Mouse (Mus musculus) heart, embryonic 12.5 days (tissue): ENCODE measurements around the gene Pate2. TPM values are rescaled to one million over a fixed set of nuclear protein-coding genes. Genes with fewer than 3 reads are reported as not detected.

Experiments
- ATAC-seq: fragments of 200-750 bp; cut with Nextera tagmentation; 2 replicates; pipeline ENCODE4 v1.8.0; 2017; ENCODE audit warnings: moderate TSS enrichment, moderate library complexity; ENCODE audit not compliant: insufficient number of reproducible peaks, low FRiP score
- H3K27ac ChIP-seq: fragments of 300-500 bp; sonication (generic); 2 replicates; pipeline ENCODE4 v1.5.1; 2016; ENCODE audit warnings: mild to moderate bottlenecking, moderate library complexity; ENCODE audit not compliant: poor library complexity, severe bottlenecking
- H3K27me3 ChIP-seq: fragments of 300-500 bp; sonication (generic); replicated peaks from 2 replicates; pipeline ENCODE4 v1.6.1; 2016; ENCODE audit warnings: mild to moderate bottlenecking, moderate library complexity
- H3K36me3 ChIP-seq: fragments of 300-500 bp; sonication (generic); 2 replicates; pipeline ENCODE4 v1.6.1; 2016; ENCODE audit warnings: mild to moderate bottlenecking, moderate library complexity
- H3K4me1 ChIP-seq: fragments of 300-500 bp; sonication (generic); replicated peaks from 2 replicates; pipeline ENCODE4 v1.6.1; 2016; ENCODE audit warnings: mild to moderate bottlenecking
- H3K4me2 ChIP-seq: fragments of 300-500 bp; sonication (generic); 2 replicates; pipeline ENCODE4 v1.6.1; 2016; ENCODE audit warnings: mild to moderate bottlenecking, moderate library complexity
- H3K4me3 ChIP-seq: fragments of 300-500 bp; sonication (generic); 2 replicates; pipeline ENCODE4 v1.5.1; 2016; ENCODE audit warnings: mild to moderate bottlenecking
- H3K9ac ChIP-seq: fragments of 300-500 bp; sonication (generic); 2 replicates; pipeline ENCODE4 v1.6.1; 2016; ENCODE audit warnings: mild to moderate bottlenecking, moderate library complexity
- H3K9me3 ChIP-seq: fragments of 300-500 bp; sonication (generic); replicated peaks from 2 replicates; pipeline ENCODE4 v1.6.1; 2016; ENCODE audit warnings: mild to moderate bottlenecking, moderate library complexity
- WGBS: fragments of 180-500 bp; shearing (Covaris S2); methylation state at CpG from one replicate; pipeline ENCODE4 v1.1.7; 2016; 5-methylcytosine and 5-hydroxymethylcytosine counted together
- polyA plus RNA-seq: library from polyadenylated mRNA; unstranded; fragments of >200 nt; fragmentation: Nextera tagmentation; extraction: Ambion mirVana; gene quantifications from 2 replicates; pipeline ENCODE4 v1.2.1, GENCODE M21; 2016

Pate2 gene
- polyA plus RNA-seq, 1 experiment from 2014 or later = 0.66 TPM

- no peak for ATAC-seq
- Histone ChIP-seq H3K27ac (no peak overlapping the region), H3K36me3 (no peaks in the 10 kb centered on the region), H3K4me1 (peaks cover 20% of the 10 kb centered on the region), H3K27me3 (no peaks in the 10 kb centered on the region), H3K4me3 (no peak overlapping the region), H3K9me3 (no peaks in the 10 kb centered on the region), H3K4me2 (no peak overlapping the region), H3K9ac (no peak overlapping the region)
- WGBS = 57% methylated on average over 4 of the region's 4 CpGs
Observed at GRCm38 (mm10) chr9:35535876-35536275, 34.2 kb upstream of the Pate2 start.

DNA sequence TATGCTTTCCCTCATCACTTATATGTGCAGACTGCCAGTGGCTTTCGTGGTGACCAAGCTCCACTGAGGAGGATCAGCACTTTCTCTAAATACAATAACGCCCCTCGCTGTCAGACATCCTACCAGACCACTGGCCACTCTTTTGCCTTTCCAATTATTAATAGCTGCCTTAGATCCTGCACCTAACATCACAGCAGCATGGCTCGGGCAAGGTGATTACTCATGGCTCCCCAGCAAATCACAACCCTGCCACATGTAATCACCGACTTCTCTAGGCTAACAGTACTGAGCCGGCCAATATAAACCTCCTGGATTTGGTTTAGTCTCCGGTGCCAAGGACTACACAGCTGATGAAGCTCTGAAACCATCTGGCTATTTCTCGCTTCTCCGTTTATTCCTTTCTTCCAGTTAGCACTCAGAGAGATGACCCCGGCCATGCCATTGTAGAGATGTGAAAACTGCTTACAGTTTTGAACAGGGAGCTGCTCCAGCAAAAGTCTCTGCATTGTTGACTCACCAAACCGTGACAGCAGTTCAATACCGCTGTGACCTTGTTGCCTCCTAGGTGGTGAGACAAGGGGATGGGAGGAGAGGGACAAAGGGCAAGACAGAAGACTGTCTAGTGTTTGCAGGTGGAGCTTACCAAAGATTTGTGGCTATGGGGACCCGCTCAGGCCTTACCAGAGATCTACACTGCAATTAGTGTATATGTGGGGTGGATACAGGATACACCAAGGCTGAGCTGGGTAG lies 30.9 kb upstream of the Pate2 start:
- Histone ChIP-seq H3K9me3 (no peaks in the 10 kb centered on the region), H3K4me2 (no peak overlapping the region), H3K4me1 (peaks cover 20% of the 10 kb centered on the region), H3K9ac (no peak overlapping the region), H3K27ac (no peak overlapping the region), H3K36me3 (no peaks in the 10 kb centered on the region), H3K4me3 (no peak overlapping the region), H3K27me3 (0 out of 2 replicates have a peak, but pooled peaks cover 3% of the 10 kb centered on the region)
- 78% methylated on average over 13 of the region's 13 CpGs for WGBS
- ATAC-seq = no peak

GRCm38 (mm10) chr9:35541024-35541423 lies 29.1 kb upstream of the Pate2 start:
- H3K9ac ChIP-seq = no peak overlapping the region

GRCm38 (mm10) chr9:35541488-35541887 lies 28.6 kb upstream of the Pate2 start:
- H3K4me2 ChIP-seq = no peak overlapping the region
- H3K9ac ChIP-seq = no peak overlapping the region
- 5% methylated on average over 6 of the region's 6 CpGs for WGBS
- H3K36me3 ChIP-seq = no peaks in the 10 kb centered on the region
- no peaks in the 10 kb centered on the region for H3K9me3 ChIP-seq
- ATAC-seq = no peak
- 0 out of 2 replicates have a peak, but pooled peaks cover 3% of the 10 kb centered on the region for H3K27me3 ChIP-seq
- no peak overlapping the region for H3K27ac ChIP-seq
- peaks cover 17% of the 10 kb centered on the region for H3K4me1 ChIP-seq
- no peak overlapping the region for H3K4me3 ChIP-seq

More at GRCm38 (mm10) chr9:35541024-35541423, 29.1 kb upstream of the Pate2 start:
- Histone ChIP-seq H3K27me3 (0 out of 2 replicates have a peak, but pooled peaks cover 3% of the 10 kb centered on the region), H3K4me1 (peaks cover 17% of the 10 kb centered on the region), H3K27ac (no peak overlapping the region), H3K9me3 (no peaks in the 10 kb centered on the region), H3K4me2 (no peak overlapping the region), H3K36me3 (no peaks in the 10 kb centered on the region), H3K4me3 (no peak overlapping the region)
- ATAC-seq = no peak
- WGBS = 81% methylated on average over 5 of the region's 5 CpGs

GRCm38 (mm10) chr9:35541941-35542340 lies 28.1 kb upstream of the Pate2 start:
- Histone ChIP-seq H3K4me1 (peaks cover 17% of the 10 kb centered on the region), H3K4me2 (no peak overlapping the region), H3K36me3 (no peaks in the 10 kb centered on the region), H3K27me3 (0 out of 2 replicates have a peak, but pooled peaks cover 3% of the 10 kb centered on the region), H3K9ac (no peak overlapping the region), H3K4me3 (no peak overlapping the region), H3K27ac (no peak overlapping the region), H3K9me3 (no peaks in the 10 kb centered on the region)
- no peak for ATAC-seq
- WGBS = 59% methylated on average over 6 of the region's 6 CpGs

GRCm38 (mm10) chr9:35543099-35543860 lies 26.8 kb upstream of the Pate2 start:
- WGBS = 81% methylated on average over 14 of the region's 14 CpGs
- no peak for ATAC-seq
- no peak overlapping the region for H3K4me3 ChIP-seq
- no peaks in the 10 kb centered on the region for H3K9me3 ChIP-seq
- H3K4me2 ChIP-seq = no peak overlapping the region
- H3K4me1 ChIP-seq = peaks cover 9% of the 10 kb centered on the region
- H3K27me3 ChIP-seq = 0 out of 2 replicates have a peak, but pooled peaks cover 3% of the 10 kb centered on the region
- H3K36me3 ChIP-seq = no peaks in the 10 kb centered on the region
- no peak overlapping the region for H3K27ac ChIP-seq
- H3K9ac ChIP-seq = no peak overlapping the region

- no peak for ATAC-seq
- 77% methylated on average over 2 of the region's 2 CpGs for WGBS
- no peaks in the 10 kb centered on the region for H3K4me1 ChIP-seq
Observed at GRCm38 (mm10) chr9:35544666-35545065, 25.4 kb upstream of the Pate2 start.

DNA sequence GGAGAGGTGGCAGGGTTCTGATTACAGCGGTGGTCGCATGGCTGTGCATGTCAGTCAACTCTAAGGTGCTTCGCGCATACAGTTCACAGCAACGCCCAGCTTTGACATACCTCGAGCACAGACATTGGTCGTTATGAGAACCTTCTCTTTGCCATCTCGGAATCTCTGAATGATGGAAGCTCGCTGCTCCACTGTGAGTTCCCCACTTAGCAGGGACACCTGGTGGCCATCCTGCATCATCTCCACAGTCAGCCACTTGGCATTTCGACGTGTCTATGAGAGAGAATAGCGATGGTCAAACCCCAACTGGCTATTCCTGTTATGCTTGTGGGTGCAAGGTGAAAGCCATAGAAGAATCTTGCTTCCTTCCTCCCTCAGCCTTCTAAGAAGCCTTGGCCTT lies 24.4 kb upstream of the Pate2 start:
- H3K9me3 ChIP-seq = no peaks in the 10 kb centered on the region
- no peaks in the 10 kb centered on the region for H3K36me3 ChIP-seq
- no peak for ATAC-seq
- no peak overlapping the region for H3K27ac ChIP-seq
- H3K9ac ChIP-seq = no peak overlapping the region
- H3K4me3 ChIP-seq = no peak overlapping the region
- H3K4me1 ChIP-seq = no peaks in the 10 kb centered on the region
- H3K4me2 ChIP-seq = no peak overlapping the region
- 0 out of 2 replicates have a peak, but pooled peaks cover 3% of the 10 kb centered on the region for H3K27me3 ChIP-seq
- WGBS = 67% methylated on average over 12 of the region's 12 CpGs

More at GRCm38 (mm10) chr9:35544666-35545065, 25.4 kb upstream of the Pate2 start:
- H3K9ac ChIP-seq = no peak overlapping the region
- H3K4me3 ChIP-seq = no peak overlapping the region
- no peak overlapping the region for H3K4me2 ChIP-seq
- H3K27ac ChIP-seq = no peak overlapping the region
- no peaks in the 10 kb centered on the region for H3K9me3 ChIP-seq
- 0 out of 2 replicates have a peak, but pooled peaks cover 3% of the 10 kb centered on the region for H3K27me3 ChIP-seq
- H3K36me3 ChIP-seq = no peaks in the 10 kb centered on the region

- H3K9ac ChIP-seq = no peak overlapping the region
- H3K4me3 ChIP-seq = no peak overlapping the region
- H3K36me3 ChIP-seq = no peaks in the 10 kb centered on the region
- H3K27ac ChIP-seq = no peak overlapping the region
- 70% methylated on average over 9 of the region's 9 CpGs for WGBS
- 0 out of 2 replicates have a peak, but pooled peaks cover 3% of the 10 kb centered on the region for H3K27me3 ChIP-seq
- ATAC-seq = no peak
- H3K9me3 ChIP-seq = no peaks in the 10 kb centered on the region
- H3K4me1 ChIP-seq = no peaks in the 10 kb centered on the region
- no peak overlapping the region for H3K4me2 ChIP-seq
Observed at GRCm38 (mm10) chr9:35546745-35547144, 23.3 kb upstream of the Pate2 start.

DNA sequence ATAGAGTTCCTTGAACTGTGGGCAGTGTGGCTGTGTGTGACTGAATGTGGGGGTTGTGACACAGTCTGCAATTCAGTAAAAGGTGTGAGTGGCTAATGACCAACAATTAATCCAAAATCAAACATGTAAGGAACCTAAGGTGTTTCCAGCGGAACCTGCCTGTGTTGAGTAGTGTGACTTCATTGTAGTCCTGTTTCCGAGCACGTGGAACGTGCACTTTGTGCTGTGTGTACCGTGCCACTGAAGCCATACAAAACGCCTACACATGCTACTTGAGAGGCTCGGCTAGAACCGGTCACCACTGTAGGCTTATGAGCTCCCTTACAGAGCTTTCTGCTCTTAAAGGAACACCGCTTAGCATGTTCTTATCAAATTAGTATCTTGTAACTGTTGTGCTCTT lies 21.6 kb upstream of the Pate2 start:
- Histone ChIP-seq H3K36me3 (no peaks in the 10 kb centered on the region), H3K4me1 (no peaks in the 10 kb centered on the region), H3K9ac (no peak overlapping the region), H3K9me3 (no peaks in the 10 kb centered on the region), H3K27ac (no peak overlapping the region), H3K27me3 (no peaks in the 10 kb centered on the region), H3K4me3 (no peak overlapping the region), H3K4me2 (no peak overlapping the region)
- ATAC-seq = no peak
- 78% methylated on average over 9 of the region's 9 CpGs for WGBS

GRCm38 (mm10) chr9:35556494-35557102 lies 13.5 kb upstream of the Pate2 start:
- H3K27me3 ChIP-seq = 0 out of 2 replicates have a peak, but pooled peaks cover 6% of the 10 kb centered on the region
- WGBS = 41% methylated on average over 12 of the region's 12 CpGs
- no peak overlapping the region for H3K9ac ChIP-seq
- no peak for ATAC-seq
- no peak overlapping the region for H3K27ac ChIP-seq
- peaks cover 20% of the 10 kb centered on the region for H3K4me1 ChIP-seq
- no peaks in the 10 kb centered on the region for H3K9me3 ChIP-seq
- no peak overlapping the region for H3K4me2 ChIP-seq
- peaks cover 7% of the 10 kb centered on the region for H3K36me3 ChIP-seq
- no peak overlapping the region for H3K4me3 ChIP-seq
